Mouse (Mus musculus) lung, postnatal 4 days (tissue): ENCODE data around the gene 1700037H04Rik.

Experiments used
- DNase-seq, 2 experiments: peaks; one replicate each; pipeline ENCODE4 v3.0.0; 2021

Gene 1700037H04Rik

GRCm38 (mm10) chr2:131145536-131145935 is 14.3 kb downstream of the 1700037H04Rik start:
- DNase-seq = no peak

- no peak for DNase-seq
Measured at GRCm38 (mm10) chr2:131145121-131145520, 14.8 kb downstream of the 1700037H04Rik start.

GRCm38 (mm10) chr2:131143007-131143780 is 16.7 kb downstream of the 1700037H04Rik start:
- DNase-seq = no peak

GRCm38 (mm10) chr2:131142592-131142991 is 17.3 kb downstream of the 1700037H04Rik start:
- DNase-seq = peak; percentile 85 to 89

- DNase-seq = no peak
Measured at GRCm38 (mm10) chr2:131141336-131141986, 18.4 kb downstream of the 1700037H04Rik start.

GRCm38 (mm10) chr2:131140533-131140905 is 19.4 kb downstream of the 1700037H04Rik start:
- DNase-seq = no peak

GRCm38 (mm10) chr2:131139886-131140532 is 19.9 kb downstream of the 1700037H04Rik start:
- DNase-seq = peak; percentile 41 to 62

GRCm38 (mm10) chr2:131139287-131139686 is 20.6 kb downstream of the 1700037H04Rik start:
- DNase-seq = no peak

- DNase-seq = no peak
Measured at GRCm38 (mm10) chr2:131138760-131139159, 21.1 kb downstream of the 1700037H04Rik start.

GRCm38 (mm10) chr2:131138296-131138695 is 21.6 kb downstream of the 1700037H04Rik start:
- DNase-seq = peak in 1 of 2 experiments; percentile 16

- DNase-seq = peak in 1 of 2 experiments; percentile 25
Measured at GRCm38 (mm10) chr2:131135521-131136139, 24.3 kb downstream of the 1700037H04Rik start.

- no peak for DNase-seq
Measured at GRCm38 (mm10) chr2:131134826-131135400, 25.0 kb downstream of the 1700037H04Rik start.

GRCm38 (mm10) chr2:131134381-131134780 is 25.5 kb downstream of the 1700037H04Rik start:
- peak; percentile 66 to 83 for DNase-seq

GRCm38 (mm10) chr2:131132930-131133547 is 26.8 kb downstream of the 1700037H04Rik start, which contains the start of gene Gm11037:
TSS of gene Gm11037 (plus strand) at chr2:131133497.
- DNase-seq = no peak

- no peak for DNase-seq
Measured at GRCm38 (mm10) chr2:131132111-131132888, 27.6 kb downstream of the 1700037H04Rik start.

GRCm38 (mm10) chr2:131130849-131131248 is 29.0 kb downstream of the 1700037H04Rik start:
- no peak for DNase-seq

GRCm38 (mm10) chr2:131129836-131130235 is 30.0 kb downstream of the 1700037H04Rik start:
- peak in 1 of 2 experiments; percentile 58 for DNase-seq

- DNase-seq = peak in 1 of 2 experiments; percentile 15
Measured at GRCm38 (mm10) chr2:131128636-131129157, 31.2 kb downstream of the 1700037H04Rik start.

GRCm38 (mm10) chr2:131128211-131128610 is 31.7 kb downstream of the 1700037H04Rik start:
- DNase-seq = peak in 1 of 2 experiments; percentile 43

GRCm38 (mm10) chr2:131127161-131127730 is 32.6 kb downstream of the 1700037H04Rik start, which contains the start of gene Hspa12b:
TSS of gene Hspa12b (plus strand) at chr2:131127280.
- DNase-seq = peak; percentile 80 to 88
